Mouse (Mus musculus) limb, embryonic 13.5 days (tissue): ENCODE results near the gene Pde2a. TPM values are rescaled to one million over a fixed set of nuclear protein-coding genes. Genes with fewer than 3 reads are reported as not detected.
A peak's percentile ranks its signal among the peaks of the same experiment; 100 is the strongest.

ENCODE experiments used
- ATAC-seq: fragments of 200-750 bp; cut with Nextera tagmentation; 2 replicates; pipeline ENCODE4 v1.8.0; 2017; ENCODE audit warnings: low read depth, moderate number of reproducible peaks, moderate TSS enrichment; ENCODE audit not compliant: low FRiP score
- H3K27ac ChIP-seq: fragments of 300-500 bp; sonication (generic); 2 replicates; pipeline ENCODE4 v1.5.1; 2015; ENCODE audit warnings: inconsistent platforms, mild to moderate bottlenecking, moderate library complexity
- H3K27me3 ChIP-seq: fragments of 300-500 bp; sonication (generic); 2 replicates; pipeline ENCODE4 v1.6.1; 2015; ENCODE audit warnings: mild to moderate bottlenecking, inconsistent platforms
- H3K36me3 ChIP-seq: fragments of 300-500 bp; sonication (generic); 2 replicates; pipeline ENCODE4 v1.6.1; 2015; ENCODE audit warnings: inconsistent platforms, mild to moderate bottlenecking, moderate library complexity
- H3K4me1 ChIP-seq: fragments of 300-500 bp; sonication (generic); 2 replicates; pipeline ENCODE4 v1.6.1; 2015; ENCODE audit warnings: inconsistent platforms
- H3K4me2 ChIP-seq: fragments of 300-500 bp; sonication (generic); replicated peaks from 2 replicates; pipeline ENCODE4 v1.6.1; 2015; ENCODE audit warnings: inconsistent platforms, mild to moderate bottlenecking, moderate library complexity
- H3K4me3 ChIP-seq: fragments of 300-500 bp; sonication (generic); 2 replicates; pipeline ENCODE4 v1.5.1; 2015; ENCODE audit warnings: moderate library complexity, mild to moderate bottlenecking, inconsistent platforms
- H3K9ac ChIP-seq: fragments of 300-500 bp; sonication (generic); 2 replicates; pipeline ENCODE4 v1.6.1; 2015; ENCODE audit warnings: mild to moderate bottlenecking, inconsistent platforms
- H3K9me3 ChIP-seq: fragments of 300-500 bp; sonication (generic); 2 replicates; pipeline ENCODE4 v1.6.1; 2016; ENCODE audit warnings: inconsistent platforms
- WGBS: fragments of 180-500 bp; shearing (Covaris S2); methylation state at CpG from one replicate; pipeline ENCODE4 v1.1.7; 2015; 5-methylcytosine and 5-hydroxymethylcytosine counted together
- polyA plus RNA-seq: library from polyadenylated mRNA; unstranded; fragments of >200 nt; fragmentation: Nextera tagmentation; extraction: Ambion mirVana; gene quantifications from 2 replicates; pipeline ENCODE4 v1.2.1, GENCODE M21; 2015

Pde2a gene
- polyA plus RNA-seq, 1 experiment from 2014 or later, result 10.4 TPM

- WGBS, result 6% methylated on average over 1 of the region's 1 CpGs
- H3K9ac ChIP-seq, result no peak overlapping the region
- H3K36me3 ChIP-seq, result no peaks in the 10 kb centered on the region
- H3K9me3 ChIP-seq, result no peaks in the 10 kb centered on the region
- no peak overlapping the region for H3K27ac ChIP-seq
- no peaks in the 10 kb centered on the region for H3K4me1 ChIP-seq
- no peak overlapping the region for H3K4me2 ChIP-seq
- ATAC-seq, result no peak
- no peak overlapping the region for H3K4me3 ChIP-seq
- H3K27me3 ChIP-seq, result peaks cover 7% of the 10 kb centered on the region
These were observed 16.4 kb downstream of the Pde2a start for GRCm38 (mm10) chr7:101437876-101438275.

- no peak overlapping the region for H3K27ac ChIP-seq
- H3K36me3 ChIP-seq, result no peaks in the 10 kb centered on the region
- no peak overlapping the region for H3K9ac ChIP-seq
- H3K4me3 ChIP-seq, result no peak overlapping the region
- peaks cover 7% of the 10 kb centered on the region for H3K27me3 ChIP-seq
- no peaks in the 10 kb centered on the region for H3K9me3 ChIP-seq
- WGBS, result 63% methylated on average over 10 of the region's 10 CpGs
- ATAC-seq, result no peak
- no peaks in the 10 kb centered on the region for H3K4me1 ChIP-seq
- H3K4me2 ChIP-seq, result no peak overlapping the region
These were observed 21.6 kb downstream of the Pde2a start for GRCm38 (mm10) chr7:101443093-101443492.

GRCm38 (mm10) chr7:101444211-101444610 is 22.7 kb downstream of the Pde2a start:
- Histone ChIP-seq H3K4me2 (no peak overlapping the region), H3K27me3 (peaks cover 7% of the 10 kb centered on the region), H3K27ac (no peak overlapping the region), H3K4me1 (no peaks in the 10 kb centered on the region), H3K4me3 (no peak overlapping the region), H3K9me3 (no peaks in the 10 kb centered on the region), H3K9ac (no peak overlapping the region), H3K36me3 (no peaks in the 10 kb centered on the region)
- no peak for ATAC-seq
- 84% methylated on average over 4 of the region's 4 CpGs for WGBS

GRCm38 (mm10) chr7:101449855-101450254 is 28.4 kb downstream of the Pde2a start:
- no peak overlapping the region for H3K27ac ChIP-seq
- H3K36me3 ChIP-seq, result no peaks in the 10 kb centered on the region
- no peaks in the 10 kb centered on the region for H3K4me1 ChIP-seq
- H3K9me3 ChIP-seq, result no peaks in the 10 kb centered on the region
- no peak overlapping the region for H3K9ac ChIP-seq
- peaks cover 43% of the 10 kb centered on the region for H3K27me3 ChIP-seq
- H3K4me2 ChIP-seq, result no peak overlapping the region
- no peak for ATAC-seq
- WGBS, result 32% methylated on average over 3 of the region's 3 CpGs
- no peak overlapping the region for H3K4me3 ChIP-seq

- Histone ChIP-seq H3K27me3 (peaks cover 51% of the 10 kb centered on the region), H3K4me2 (peak overlapping the region; percentile 99), H3K27ac (no peak overlapping the region), H3K9me3 (no peaks in the 10 kb centered on the region), H3K4me1 (no peaks in the 10 kb centered on the region), H3K9ac (peak overlapping the region; percentile 58), H3K4me3 (peak overlapping the region; percentile 58), H3K36me3 (no peaks in the 10 kb centered on the region)
- WGBS, result under 1% methylated on average over 53 of the region's 68 CpGs
- ATAC-seq, result peak; percentile 75
These were observed 29.2 kb downstream of the Pde2a start for GRCm38 (mm10) chr7:101450422-101451401.

GRCm38 (mm10) chr7:101452669-101453068 is 31.2 kb downstream of the Pde2a start:
- H3K4me1 ChIP-seq, result no peaks in the 10 kb centered on the region
- 84% methylated on average over 3 of the region's 3 CpGs for WGBS
- no peaks in the 10 kb centered on the region for H3K36me3 ChIP-seq
- no peak overlapping the region for H3K9ac ChIP-seq
- H3K4me3 ChIP-seq, result no peak overlapping the region
- H3K27me3 ChIP-seq, result peaks cover 56% of the 10 kb centered on the region
- ATAC-seq, result no peak
- H3K27ac ChIP-seq, result no peak overlapping the region
- peak overlapping the region; percentile 99; the same call in 1 of the 2 replicates for H3K4me2 ChIP-seq
- H3K9me3 ChIP-seq, result no peaks in the 10 kb centered on the region

- no peak for ATAC-seq
- no peaks in the 10 kb centered on the region for H3K36me3 ChIP-seq
- no peak overlapping the region for H3K27ac ChIP-seq
- H3K9ac ChIP-seq, result no peak overlapping the region
- H3K9me3 ChIP-seq, result no peaks in the 10 kb centered on the region
- peak overlapping the region; percentile 99; the same call in 1 of the 2 replicates for H3K4me2 ChIP-seq
- no peaks in the 10 kb centered on the region for H3K4me1 ChIP-seq
- WGBS, result 89% methylated on average over 3 of the region's 3 CpGs
- peaks cover 56% of the 10 kb centered on the region for H3K27me3 ChIP-seq
- no peak overlapping the region for H3K4me3 ChIP-seq
These were observed 31.8 kb downstream of the Pde2a start for GRCm38 (mm10) chr7:101453296-101453695.

GRCm38 (mm10) chr7:101453725-101454124 is 32.2 kb downstream of the Pde2a start:
- Histone ChIP-seq H3K9ac (no peak overlapping the region), H3K4me1 (no peaks in the 10 kb centered on the region), H3K9me3 (no peaks in the 10 kb centered on the region), H3K27me3 (peaks cover 56% of the 10 kb centered on the region), H3K27ac (no peak overlapping the region), H3K36me3 (no peaks in the 10 kb centered on the region), H3K4me2 (no peak overlapping the region), H3K4me3 (no peak overlapping the region)
- WGBS, result 39% methylated on average over 8 of the region's 8 CpGs
- ATAC-seq, result no peak

- H3K4me3 ChIP-seq, result no peak overlapping the region
- 85% methylated on average over 9 of the region's 9 CpGs for WGBS
- no peaks in the 10 kb centered on the region for H3K4me1 ChIP-seq
- H3K36me3 ChIP-seq, result no peaks in the 10 kb centered on the region
- H3K27me3 ChIP-seq, result peaks cover 63% of the 10 kb centered on the region
- H3K9ac ChIP-seq, result no peak overlapping the region
- ATAC-seq, result no peak
- no peak overlapping the region for H3K4me2 ChIP-seq
- no peak overlapping the region for H3K27ac ChIP-seq
- no peaks in the 10 kb centered on the region for H3K9me3 ChIP-seq
These were observed 33.0 kb downstream of the Pde2a start for GRCm38 (mm10) chr7:101454479-101454878.

GRCm38 (mm10) chr7:101455141-101455540 is 33.6 kb downstream of the Pde2a start:
- no peaks in the 10 kb centered on the region for H3K9me3 ChIP-seq
- no peak for ATAC-seq

GRCm38 (mm10) chr7:101456318-101456717 is 34.8 kb downstream of the Pde2a start:
- H3K27me3 ChIP-seq, result peaks cover 51% of the 10 kb centered on the region

More at GRCm38 (mm10) chr7:101455141-101455540, 33.6 kb downstream of the Pde2a start:
- no peak overlapping the region for H3K27ac ChIP-seq
- H3K4me1 ChIP-seq, result no peaks in the 10 kb centered on the region
- no peak overlapping the region for H3K4me2 ChIP-seq
- H3K36me3 ChIP-seq, result no peaks in the 10 kb centered on the region
- H3K27me3 ChIP-seq, result peaks cover 59% of the 10 kb centered on the region
- 72% methylated on average over 6 of the region's 6 CpGs for WGBS
- H3K9ac ChIP-seq, result no peak overlapping the region
- no peak overlapping the region for H3K4me3 ChIP-seq

GRCm38 (mm10) chr7:101456789-101457188 is 35.3 kb downstream of the Pde2a start:
- Histone ChIP-seq H3K36me3 (no peaks in the 10 kb centered on the region), H3K9ac (no peak overlapping the region), H3K27ac (no peak overlapping the region), H3K9me3 (no peaks in the 10 kb centered on the region), H3K4me2 (no peak overlapping the region), H3K4me3 (no peak overlapping the region), H3K27me3 (peaks cover 46% of the 10 kb centered on the region), H3K4me1 (no peaks in the 10 kb centered on the region)
- ATAC-seq, result no peak
- WGBS, result 44% methylated on average over 5 of the region's 5 CpGs

More at GRCm38 (mm10) chr7:101456318-101456717, 34.8 kb downstream of the Pde2a start:
- Histone ChIP-seq H3K36me3 (no peaks in the 10 kb centered on the region), H3K4me3 (no peak overlapping the region), H3K27ac (no peak overlapping the region), H3K4me2 (no peak overlapping the region), H3K4me1 (no peaks in the 10 kb centered on the region), H3K9me3 (no peaks in the 10 kb centered on the region), H3K9ac (no peak overlapping the region; the same call in 1 of the 2 replicates)
- WGBS, result 70% methylated on average over 4 of the region's 4 CpGs
- no peak for ATAC-seq
